Mouse (Mus musculus) forebrain, embryonic 14.5 days (tissue): ENCODE measurements around the gene Ankrd13b. TPM values are rescaled to one million over a fixed set of nuclear protein-coding genes. Genes with fewer than 3 reads are reported as not detected.

Source experiments
- ATAC-seq: fragments of 200-750 bp; cut with Nextera tagmentation; 2 replicates; pipeline ENCODE4 v1.8.0; 2017; ENCODE audit warnings: mild to moderate bottlenecking, moderate library complexity
- DNase-seq: peaks from one replicate; pipeline ENCODE4 v3.0.0-alpha.2; 2015; ENCODE audit warnings: low spot score
- H3K27ac ChIP-seq: fragments of 300-500 bp; sonication (generic); 2 replicates; pipeline ENCODE4 v1.5.1; 2014; ENCODE audit warnings: low read depth, mild to moderate bottlenecking, control low read depth, low read length, moderate library complexity
- H3K27me3 ChIP-seq: fragments of 300-500 bp; sonication (generic); replicated peaks from 2 replicates; pipeline ENCODE4 v1.6.1; 2014; ENCODE audit warnings: low read length, control low read depth, mixed read lengths; ENCODE audit not compliant: control insufficient read depth, insufficient read depth
- H3K36me3 ChIP-seq: fragments of 300-500 bp; sonication (generic); 2 replicates; pipeline ENCODE4 v1.6.1; 2014; ENCODE audit warnings: low read length, control low read depth; ENCODE audit not compliant: control insufficient read depth, insufficient read depth
- H3K4me1 ChIP-seq: fragments of 300-500 bp; sonication (generic); 2 replicates; pipeline ENCODE4 v1.6.1; 2014; ENCODE audit warnings: antibody characterized with exemption, low read length, control low read depth; ENCODE audit not compliant: control insufficient read depth, insufficient read depth
- H3K4me2 ChIP-seq: fragments of 300-500 bp; sonication (generic); 2 replicates; pipeline ENCODE4 v1.6.1; 2014; ENCODE audit warnings: mild to moderate bottlenecking, control low read depth, low read length
- H3K4me3 ChIP-seq: fragments of 300-500 bp; sonication (generic); 2 replicates; pipeline ENCODE4 v1.5.1; 2014; ENCODE audit warnings: low read depth, low read length, control low read depth
- H3K9ac ChIP-seq: fragments of 300-500 bp; sonication (generic); 2 replicates; pipeline ENCODE4 v1.6.1; 2014; ENCODE audit warnings: mild to moderate bottlenecking, low read length, control low read depth, moderate library complexity
- H3K9me3 ChIP-seq: fragments of 300-500 bp; sonication (generic); replicated peaks from 2 replicates; pipeline ENCODE4 v1.6.1; 2016; ENCODE audit warnings: low read length, control low read depth, mixed read lengths; ENCODE audit not compliant: control insufficient read depth
- WGBS: fragments of 180-500 bp; shearing (Covaris S2); extraction: QIAGEN DNeasy Blood & Tissue Kit; methylation state at CpG from one replicate; pipeline ENCODE4 v1.1.7; 2014; 5-methylcytosine and 5-hydroxymethylcytosine counted together
- polyA plus RNA-seq: library from polyadenylated mRNA; unstranded; fragments of >200 nt; fragmentation: Nextera tagmentation; extraction: Ambion mirVana; gene quantifications from 2 replicates; pipeline ENCODE4 v1.2.1, GENCODE M21; 2014

Ankrd13b gene
- polyA plus RNA-seq, 1 experiment from 2014 or later = 25.3 TPM

DNA sequence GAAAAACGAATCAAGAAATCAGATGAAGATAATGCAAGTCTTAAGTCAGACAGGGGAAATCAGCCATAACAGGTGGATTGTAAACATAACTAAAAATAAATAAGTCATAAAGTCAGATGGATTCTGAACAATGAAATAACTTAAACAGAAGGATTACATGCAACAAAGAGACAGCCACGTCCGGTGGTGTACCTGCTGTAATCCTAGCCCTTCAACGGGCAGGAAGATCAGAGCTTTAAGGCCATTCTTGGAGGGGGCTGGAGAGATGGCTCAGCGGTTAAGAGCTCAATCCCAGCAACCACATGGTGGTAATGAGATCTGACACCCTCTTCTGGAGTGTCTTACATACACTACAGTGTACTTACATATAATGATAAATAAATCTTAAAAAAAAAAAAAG lies 21.9 kb upstream of the Ankrd13b start:
- no peak overlapping the region for H3K4me2 ChIP-seq
- H3K4me3 ChIP-seq = no peak overlapping the region
- H3K27ac ChIP-seq = no peak overlapping the region
- H3K27me3 ChIP-seq = peaks cover 8% of the 10 kb centered on the region
- WGBS = 81% methylated on average over 5 of the region's 5 CpGs
- no peaks in the 10 kb centered on the region for H3K9me3 ChIP-seq
- peaks cover 26% of the 10 kb centered on the region for H3K4me1 ChIP-seq
- H3K36me3 ChIP-seq = peaks cover 18% of the 10 kb centered on the region
- DNase-seq (no peak), ATAC-seq (no peak)
- no peak overlapping the region for H3K9ac ChIP-seq

DNA sequence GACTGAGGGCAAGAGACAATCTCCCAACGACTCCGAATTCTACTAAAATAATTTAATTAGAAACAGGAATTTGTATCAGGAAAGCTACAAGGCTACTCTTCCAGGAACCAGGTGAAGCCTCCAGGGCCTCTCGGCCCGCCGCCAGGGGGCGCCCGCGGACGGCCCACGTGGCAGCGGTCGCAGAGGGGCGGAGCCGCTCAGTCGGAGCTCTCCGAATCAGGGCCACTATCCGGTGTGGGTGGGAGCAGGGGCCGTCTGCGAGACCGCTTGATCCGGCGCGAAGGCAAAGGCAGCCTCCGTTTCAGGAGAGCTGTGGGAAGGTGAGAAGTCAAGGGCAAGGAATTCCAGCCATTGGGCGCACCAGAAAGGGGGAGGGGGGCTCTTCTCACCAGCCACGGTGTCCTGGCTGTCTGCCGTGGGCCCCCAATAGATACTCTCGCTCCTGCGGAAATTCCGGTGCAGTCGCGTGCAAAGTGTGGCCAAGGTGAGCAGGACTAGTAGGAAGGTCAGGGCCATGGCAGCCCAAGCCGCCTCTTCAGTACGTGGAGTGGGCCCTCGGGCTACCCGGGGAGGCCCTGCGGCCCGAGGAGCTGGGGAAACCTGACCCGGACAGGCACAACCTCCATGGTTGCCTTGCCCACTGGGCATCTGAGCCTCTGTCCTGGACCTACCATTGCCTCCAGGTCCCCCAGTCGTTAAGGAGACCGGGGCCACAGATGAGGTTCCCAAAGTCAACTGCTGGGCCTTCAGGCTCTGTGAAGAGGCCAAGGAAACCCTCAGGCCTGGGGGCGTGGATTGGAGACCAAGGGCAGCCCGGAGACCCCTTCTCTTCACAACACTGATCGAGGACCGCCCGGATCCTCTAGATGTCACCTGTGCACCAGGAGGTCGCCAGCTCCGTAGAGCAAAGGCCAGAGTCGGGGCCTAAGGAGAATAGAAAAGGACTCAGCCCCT lies 18.9 kb upstream of the Ankrd13b start:
- 23% methylated on average over 47 of the region's 49 CpGs for WGBS
- Histone ChIP-seq H3K36me3 (peaks cover 48% of the 10 kb centered on the region), H3K4me2 (peak overlapping the region; percentile 69), H3K9me3 (no peaks in the 10 kb centered on the region), H3K4me3 (peak overlapping the region; percentile 26), H3K4me1 (peaks cover 12% of the 10 kb centered on the region), H3K27me3 (no peaks in the 10 kb centered on the region), H3K27ac (no peak overlapping the region), H3K9ac (peak overlapping the region; percentile 49)
- peak; percentile 85 for DNase-seq
- ATAC-seq = peak; percentile 71

DNA sequence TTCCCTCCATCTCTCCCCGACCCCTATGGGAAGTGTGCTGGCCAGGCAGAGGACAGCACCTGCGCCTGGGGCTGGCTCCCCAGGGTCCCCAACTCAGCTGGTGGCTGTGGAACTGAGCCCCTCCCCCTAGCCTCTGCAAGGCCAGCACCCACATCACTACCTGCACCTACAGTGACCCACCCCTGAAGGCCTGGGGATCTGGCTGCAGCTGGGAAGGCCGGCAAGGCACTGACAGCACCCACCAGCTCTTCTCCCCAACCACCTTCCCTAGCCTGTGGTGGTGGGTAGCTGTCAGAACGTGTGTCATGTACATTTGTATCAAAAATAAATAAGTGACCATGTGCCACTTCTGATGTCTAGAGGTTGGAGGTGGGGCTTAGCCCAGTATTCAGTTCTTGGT lies 17.9 kb upstream of the Ankrd13b start:
- Histone ChIP-seq H3K9me3 (no peaks in the 10 kb centered on the region), H3K4me1 (peaks cover 7% of the 10 kb centered on the region), H3K4me3 (no peak overlapping the region), H3K27ac (no peak overlapping the region), H3K9ac (no peak overlapping the region), H3K27me3 (no peaks in the 10 kb centered on the region), H3K36me3 (peaks cover 57% of the 10 kb centered on the region), H3K4me2 (no peak overlapping the region)
- DNase-seq (no peak), ATAC-seq (no peak)
- 75% methylated on average over 4 of the region's 4 CpGs for WGBS

DNA sequence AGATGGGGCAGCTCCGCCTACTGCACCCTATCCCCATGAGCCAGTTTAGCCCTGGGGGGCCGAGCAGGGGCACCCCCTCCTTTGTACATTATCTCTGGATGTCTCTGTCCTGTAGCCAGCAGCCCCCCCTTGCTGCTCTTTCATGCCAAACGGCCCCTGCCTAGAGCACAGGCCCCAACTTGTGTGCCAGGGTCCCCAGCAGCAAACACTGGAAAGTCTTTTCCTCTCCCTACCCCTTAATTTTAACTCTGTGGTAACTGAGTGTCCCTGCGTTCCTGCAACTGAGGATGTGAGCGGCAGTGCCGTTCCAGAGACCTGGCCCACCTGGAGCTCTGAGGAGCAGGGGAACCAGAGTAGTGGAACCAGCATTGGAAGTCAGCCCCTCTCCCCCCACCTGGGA lies 17.5 kb upstream of the Ankrd13b start:
- no peak overlapping the region for H3K27ac ChIP-seq
- H3K4me3 ChIP-seq = no peak overlapping the region
- ATAC-seq (no peak), DNase-seq (no peak)
- no peak overlapping the region for H3K4me2 ChIP-seq
- H3K36me3 ChIP-seq = peaks cover 62% of the 10 kb centered on the region
- WGBS = 80% methylated on average over 6 of the region's 6 CpGs
- H3K27me3 ChIP-seq = no peaks in the 10 kb centered on the region
- H3K9ac ChIP-seq = no peak overlapping the region
- no peaks in the 10 kb centered on the region for H3K9me3 ChIP-seq
- H3K4me1 ChIP-seq = peaks cover 5% of the 10 kb centered on the region; the same call in 1 of the 2 replicates

DNA sequence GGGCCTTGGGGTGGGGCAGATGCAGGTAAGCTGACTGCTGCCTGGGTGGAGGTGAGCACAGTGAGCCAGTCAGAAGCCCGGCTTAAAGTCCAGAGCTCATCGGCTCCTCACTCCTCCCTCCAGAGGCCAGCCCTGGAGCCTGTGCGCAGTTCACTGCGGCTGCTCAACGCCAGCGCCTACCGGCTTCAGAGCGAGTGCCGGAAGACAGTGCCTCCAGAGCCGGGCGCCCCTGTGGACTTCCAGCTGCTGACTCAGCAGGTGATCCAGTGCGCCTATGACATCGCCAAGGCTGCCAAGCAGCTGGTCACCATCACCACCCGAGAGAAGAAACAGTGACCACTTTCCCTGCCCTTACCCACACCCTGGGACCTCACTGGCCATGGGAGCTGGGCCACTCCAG lies 16.8 kb upstream of the Ankrd13b start:
- Histone ChIP-seq H3K9me3 (no peaks in the 10 kb centered on the region), H3K36me3 (peaks cover 64% of the 10 kb centered on the region), H3K27ac (no peak overlapping the region), H3K4me1 (peaks cover 5% of the 10 kb centered on the region; the same call in 1 of the 2 replicates), H3K9ac (no peak overlapping the region), H3K4me2 (no peak overlapping the region), H3K27me3 (no peaks in the 10 kb centered on the region), H3K4me3 (no peak overlapping the region)
- 81% methylated on average over 14 of the region's 14 CpGs for WGBS
- no peak for DNase-seq
- no peak for ATAC-seq

DNA sequence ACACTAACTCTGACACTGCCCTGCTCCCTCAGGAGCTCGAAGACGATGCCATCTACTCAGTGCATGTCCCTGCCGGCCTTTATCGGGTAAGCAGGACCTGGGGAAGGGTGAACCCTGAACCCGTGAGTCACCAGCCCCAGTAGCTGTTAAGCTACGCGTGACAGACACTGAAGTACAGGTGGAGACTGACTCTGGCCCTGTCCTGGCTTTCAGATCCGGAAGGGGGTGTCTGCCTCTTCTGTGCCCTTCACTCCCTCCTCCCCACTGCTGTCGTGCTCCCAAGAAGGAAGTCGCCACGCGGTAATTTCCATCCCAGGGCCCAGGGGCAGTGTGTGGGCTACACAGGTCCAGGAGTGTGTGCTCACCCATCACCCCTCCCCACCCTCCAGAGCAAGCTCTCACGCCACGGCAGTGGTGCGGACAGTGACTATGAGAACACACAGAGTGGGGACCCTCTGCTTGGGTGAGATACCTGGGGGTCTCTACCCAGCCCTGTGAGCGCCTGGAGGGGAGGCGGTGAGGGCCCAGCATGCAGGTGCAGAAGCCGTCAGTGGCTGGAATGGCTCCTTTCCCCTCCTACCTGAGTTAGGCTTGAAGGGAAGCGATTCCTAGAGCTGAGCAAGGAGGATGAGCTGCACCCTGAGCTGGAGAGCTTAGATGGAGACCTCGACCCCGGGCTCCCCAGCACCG lies 16.0 kb upstream of the Ankrd13b start:
- ATAC-seq = no peak
- peaks cover 68% of the 10 kb centered on the region for H3K36me3 ChIP-seq
- 92% methylated on average over 22 of the region's 22 CpGs for WGBS

DNA sequence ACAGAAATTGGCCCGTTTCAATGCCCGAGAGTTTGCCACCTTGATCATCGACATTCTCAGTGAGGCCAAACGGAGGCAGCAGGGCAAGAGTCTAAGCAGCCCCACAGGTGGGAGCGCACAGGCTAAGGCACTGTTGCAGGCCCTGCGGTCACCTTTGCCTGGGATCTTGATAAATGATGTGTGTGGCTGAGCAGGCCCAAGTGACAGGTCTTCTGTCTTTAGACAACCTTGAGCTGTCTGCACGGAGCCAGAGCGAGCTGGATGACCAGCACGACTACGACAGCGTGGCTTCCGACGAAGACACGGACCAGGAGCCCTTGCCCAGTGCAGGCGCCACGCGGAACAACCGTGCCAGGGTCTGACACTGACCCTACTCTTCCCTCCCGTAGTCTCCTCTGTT lies 14.9 kb upstream of the Ankrd13b start:
- no peak for ATAC-seq
- Histone ChIP-seq H3K9me3 (no peaks in the 10 kb centered on the region), H3K4me1 (peaks cover 5% of the 10 kb centered on the region; the same call in 1 of the 2 replicates), H3K36me3 (peaks cover 79% of the 10 kb centered on the region), H3K4me2 (no peak overlapping the region), H3K27me3 (no peaks in the 10 kb centered on the region), H3K27ac (no peak overlapping the region), H3K4me3 (no peak overlapping the region), H3K9ac (no peak overlapping the region)
- no peak for DNase-seq
- WGBS = 95% methylated on average over 19 of the region's 19 CpGs

More for the DNA sequence above, 16.0 kb upstream of the Ankrd13b start:
- DNase-seq = no peak
- Histone ChIP-seq H3K9me3 (no peaks in the 10 kb centered on the region), H3K4me3 (no peak overlapping the region), H3K4me1 (peaks cover 5% of the 10 kb centered on the region; the same call in 1 of the 2 replicates), H3K27me3 (no peaks in the 10 kb centered on the region), H3K4me2 (no peak overlapping the region), H3K27ac (no peak overlapping the region), H3K9ac (no peak overlapping the region)

DNA sequence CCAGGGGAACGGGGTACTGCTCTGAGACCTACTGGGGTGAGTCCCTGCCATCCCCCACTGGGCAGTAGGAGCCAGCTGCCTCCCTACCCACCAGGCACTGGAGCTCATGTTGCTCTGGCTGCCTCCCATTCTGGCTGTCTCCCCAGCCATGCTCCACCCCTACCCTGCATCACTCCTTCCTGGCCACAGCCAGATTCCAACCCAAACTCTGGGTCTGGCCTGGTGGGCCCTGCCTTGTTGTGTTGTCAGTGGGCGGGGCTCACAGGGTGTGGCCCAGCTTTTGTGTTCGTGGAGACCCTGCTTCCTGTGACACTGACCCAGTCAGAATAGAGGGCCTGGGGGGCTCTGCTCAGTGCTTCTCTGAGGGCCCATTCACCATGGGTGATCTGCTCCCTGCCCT lies 14.0 kb upstream of the Ankrd13b start:
- no peak for ATAC-seq
- DNase-seq = no peak
- WGBS = 61% methylated on average over 3 of the region's 3 CpGs
- Histone ChIP-seq H3K27ac (no peak overlapping the region), H3K9ac (no peak overlapping the region), H3K27me3 (no peaks in the 10 kb centered on the region), H3K4me1 (peaks cover 4% of the 10 kb centered on the region; the same call in 1 of the 2 replicates), H3K4me2 (no peak overlapping the region), H3K9me3 (no peaks in the 10 kb centered on the region), H3K36me3 (peaks cover 84% of the 10 kb centered on the region), H3K4me3 (no peak overlapping the region)

DNA sequence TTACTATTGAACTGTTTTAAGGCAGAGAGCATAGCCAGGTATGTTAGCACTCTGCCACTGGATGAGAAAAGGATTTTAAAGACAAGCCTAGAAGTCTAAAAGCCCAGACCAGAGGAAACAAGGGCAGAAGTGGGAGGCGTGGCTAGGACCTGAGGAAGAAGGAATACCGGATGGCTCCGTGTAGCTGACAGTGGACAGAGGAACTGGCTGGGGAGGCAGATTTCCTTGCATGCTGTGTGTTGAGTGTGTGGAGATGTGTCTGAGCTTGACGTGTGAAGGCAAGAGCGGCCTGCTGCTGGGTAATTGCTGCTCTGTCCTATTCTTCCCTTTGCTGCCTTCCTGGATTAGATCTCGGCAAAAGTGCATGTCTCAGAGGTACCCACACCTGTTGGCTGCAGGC lies 13.0 kb upstream of the Ankrd13b start:
- Histone ChIP-seq H3K9ac (no peak overlapping the region), H3K4me2 (no peak overlapping the region), H3K9me3 (no peaks in the 10 kb centered on the region), H3K4me3 (no peak overlapping the region), H3K36me3 (peaks cover 84% of the 10 kb centered on the region), H3K27me3 (no peaks in the 10 kb centered on the region), H3K27ac (no peak overlapping the region), H3K4me1 (no peaks in the 10 kb centered on the region)
- DNase-seq = no peak
- ATAC-seq = no peak
- WGBS = 93% methylated on average over 6 of the region's 6 CpGs
